Mouse (Mus musculus) CH12.LX (cell line): Measurements from ENCODE around the gene Pwp1. TPM values are rescaled to one million over a fixed set of nuclear protein-coding genes. Genes with fewer than 3 reads are reported as not detected.
A peak's percentile ranks its signal among the peaks of the same experiment; 100 is the strongest.

ENCODE experiments used
- DNase-seq: peaks from one replicate; pipeline ENCODE4 v3.0.0-alpha.2; 2013; ENCODE audit errors: extremely low read depth
- H3K27ac ChIP-seq: 2 replicates; pipeline ENCODE4 v1.5.1; 2012; ENCODE audit warnings: low read depth, mild to moderate bottlenecking, control low read depth, moderate library complexity; ENCODE audit not compliant: insufficient read depth
- H3K27me3 ChIP-seq: replicated peaks from 2 replicates; pipeline ENCODE3; 2012; ENCODE audit warnings: inconsistent platforms
- H3K36me3 ChIP-seq, 2 experiments: replicated peaks in 1 of 2; 2 replicates each; pipeline versions ENCODE3 to v1.6.1; 2012; ENCODE audit warnings: inconsistent platforms in 1 of 2, low read length in 1 of 2, mild to moderate bottlenecking in 1 of 2, mixed read lengths in 1 of 2, moderate library complexity in 1 of 2; ENCODE audit not compliant: control insufficient read depth in 1 of 2, insufficient read depth in 1 of 2
- H3K4me1 ChIP-seq, 2 experiments: 2 replicates each; pipeline ENCODE4 v1.6.1; 2012; ENCODE audit warnings: inconsistent platforms in 1 of 2, moderate library complexity in 1 of 2; ENCODE audit not compliant: insufficient read depth in 2 of 2, control insufficient read depth in 1 of 2
- H3K4me2 ChIP-seq: 2 replicates; pipeline ENCODE4 v1.6.1; 2012; ENCODE audit warnings: low read depth, mild to moderate bottlenecking, control low read depth; ENCODE audit not compliant: poor library complexity, insufficient read depth, severe bottlenecking
- H3K4me3 ChIP-seq, 3 experiments: fragments of 150-350 bp in 1 of 3; sonication (generic) in 1 of 3; replicated peaks in 1 of 3; 2 replicates each; pipeline versions ENCODE3 to v1.5.1; 2011 to 2012; ENCODE audit warnings: low read depth in 2 of 3, low read length in 2 of 3, mild to moderate bottlenecking in 2 of 3, moderate library complexity in 2 of 3, control low read depth in 1 of 3, improper control_type of control experiment in 1 of 3, inconsistent platforms in 1 of 3, mixed read lengths in 1 of 3; ENCODE audit not compliant: poor library complexity in 1 of 3
- H3K79me2 ChIP-seq: replicated peaks from 2 replicates; pipeline ENCODE4 v1.6.1; 2012; ENCODE audit warnings: mild to moderate bottlenecking, moderate library complexity; ENCODE audit not compliant: control insufficient read depth, poor library complexity, insufficient read depth, severe bottlenecking; ENCODE audit errors: extremely low read depth
- H3K9ac ChIP-seq: 2 replicates; pipeline ENCODE4 v1.6.1; 2012; ENCODE audit warnings: low read depth, mild to moderate bottlenecking, control low read depth, moderate library complexity; ENCODE audit not compliant: insufficient read depth
- H3K9me3 ChIP-seq: replicated peaks from 2 replicates; pipeline ENCODE3; 2012; ENCODE audit warnings: low read length, inconsistent platforms, mixed read lengths
- BHLHE40 ChIP-seq: IDR thresholded peaks from 2 replicates; pipeline ENCODE4 v1.6.1; 2011; ENCODE audit warnings: mild to moderate bottlenecking, low read depth, low read length, improper control_type of control experiment
- CHD2 ChIP-seq: IDR thresholded peaks from 2 replicates; pipeline ENCODE4 v1.6.1; 2011; ENCODE audit warnings: low read length, improper control_type of control experiment
- CTCF ChIP-seq, 2 experiments: IDR thresholded peaks in 1 of 2; conservative IDR thresholded peaks in 1 of 2; 2 replicates each; pipeline ENCODE4 v1.5.1; 2011 to 2012; ENCODE audit warnings: low read depth in 2 of 2, low read length in 2 of 2, improper control_type of control experiment in 1 of 2, inconsistent platforms in 1 of 2, mild to moderate bottlenecking in 1 of 2, moderate library complexity in 1 of 2
- HCFC1 ChIP-seq: IDR thresholded peaks from 2 replicates; pipeline ENCODE4 v1.6.1; 2012; ENCODE audit warnings: low read depth, mild to moderate bottlenecking, inconsistent platforms, low read length, improper control_type of control experiment
- IRF4 ChIP-seq: IDR thresholded peaks from 2 replicates; pipeline ENCODE4 v1.6.1; 2014; ENCODE audit warnings: low read depth, mild to moderate bottlenecking, inconsistent platforms, low read length, improper control_type of control experiment
- JUN ChIP-seq: IDR thresholded peaks from 2 replicates; pipeline ENCODE4 v1.6.1; 2011; ENCODE audit warnings: low read depth, mild to moderate bottlenecking, low read length, improper control_type of control experiment, moderate library complexity; ENCODE audit not compliant: insufficient read depth
- JUND ChIP-seq: conservative IDR thresholded peaks from 2 replicates; pipeline ENCODE4 v1.6.1; 2011; ENCODE audit warnings: low read depth, low read length, improper control_type of control experiment
- MAX ChIP-seq: IDR thresholded peaks from 2 replicates; pipeline ENCODE4 v1.6.1; 2011; ENCODE audit warnings: low read length, improper control_type of control experiment
- MEF2A ChIP-seq: IDR thresholded peaks from 2 replicates; pipeline ENCODE4 v1.6.1; 2014; ENCODE audit warnings: low read depth, mild to moderate bottlenecking, inconsistent platforms, low read length, improper control_type of control experiment, borderline replicate concordance
- MXI1 ChIP-seq: IDR thresholded peaks from 2 replicates; pipeline ENCODE4 v1.6.1; 2011; ENCODE audit warnings: mild to moderate bottlenecking, low read depth, low read length, improper control_type of control experiment
- MYC ChIP-seq: IDR thresholded peaks from 2 replicates; pipeline ENCODE4 v1.6.1; 2011; ENCODE audit warnings: low read depth, mild to moderate bottlenecking, improper control_type of control experiment, low read length
- POLR2A ChIP-seq: IDR thresholded peaks from 2 replicates; pipeline ENCODE4 v1.6.1; 2011; ENCODE audit warnings: low read depth, mild to moderate bottlenecking, improper control_type of control experiment, low read length
- RAD21 ChIP-seq: IDR thresholded peaks from 2 replicates; pipeline ENCODE4 v1.6.1; 2011; ENCODE audit warnings: low read depth, mild to moderate bottlenecking, low read length, improper control_type of control experiment, moderate library complexity
- SMC3 ChIP-seq: IDR thresholded peaks from 2 replicates; pipeline ENCODE4 v1.6.1; 2011; ENCODE audit warnings: low read depth, low read length, improper control_type of control experiment
- ZMIZ1 ChIP-seq: IDR thresholded peaks from 2 replicates; pipeline ENCODE4 v1.6.1; 2012; ENCODE audit warnings: low read depth, mild to moderate bottlenecking, inconsistent platforms, low read length, improper control_type of control experiment
- dilution Hi-C: fragments of 300-500 bp; cut with MboI; formaldehyde crosslinking; loops from 2 replicates; pipeline ENCODE4 v1.14.3; 2020; ENCODE audit warnings: low sequenced_read_pairs; ENCODE audit not compliant: extremely low pct_unique_long_range_greater_than_20kb, extremely low pct_ligation_motif_present
- in situ Hi-C: fragments of 300-500 bp; cut with MboI; formaldehyde crosslinking; loops from 3 replicates; pipeline ENCODE4 v1.14.3; 2019; ENCODE audit warnings: low sequenced_read_pairs, low pct_ligation_motif_present, low pct_unique_long_range_greater_than_20kb, mixed read lengths
- polyA plus RNA-seq: library from polyadenylated mRNA; unstranded; fragments of >175 nt; gene quantifications from 2 replicates; pipeline ENCODE4 v1.2.1, GENCODE M21; 2012; ENCODE audit warnings: low read depth; ENCODE audit not compliant: insufficient read length
- total RNA-seq, 2 experiments: library from RNA; depleted of rRNA; stranded (reverse); fragments of 300-350 nt in 1 of 2; fragments of >200 nt in 1 of 2; gene quantifications; 2 replicates each; pipeline ENCODE4 v1.2.3; 2012 to 2014

Gene Pwp1
- total and polyA plus RNA-seq, 3 experiments = 65.0 to 118 (median 90.4) TPM

DNA sequence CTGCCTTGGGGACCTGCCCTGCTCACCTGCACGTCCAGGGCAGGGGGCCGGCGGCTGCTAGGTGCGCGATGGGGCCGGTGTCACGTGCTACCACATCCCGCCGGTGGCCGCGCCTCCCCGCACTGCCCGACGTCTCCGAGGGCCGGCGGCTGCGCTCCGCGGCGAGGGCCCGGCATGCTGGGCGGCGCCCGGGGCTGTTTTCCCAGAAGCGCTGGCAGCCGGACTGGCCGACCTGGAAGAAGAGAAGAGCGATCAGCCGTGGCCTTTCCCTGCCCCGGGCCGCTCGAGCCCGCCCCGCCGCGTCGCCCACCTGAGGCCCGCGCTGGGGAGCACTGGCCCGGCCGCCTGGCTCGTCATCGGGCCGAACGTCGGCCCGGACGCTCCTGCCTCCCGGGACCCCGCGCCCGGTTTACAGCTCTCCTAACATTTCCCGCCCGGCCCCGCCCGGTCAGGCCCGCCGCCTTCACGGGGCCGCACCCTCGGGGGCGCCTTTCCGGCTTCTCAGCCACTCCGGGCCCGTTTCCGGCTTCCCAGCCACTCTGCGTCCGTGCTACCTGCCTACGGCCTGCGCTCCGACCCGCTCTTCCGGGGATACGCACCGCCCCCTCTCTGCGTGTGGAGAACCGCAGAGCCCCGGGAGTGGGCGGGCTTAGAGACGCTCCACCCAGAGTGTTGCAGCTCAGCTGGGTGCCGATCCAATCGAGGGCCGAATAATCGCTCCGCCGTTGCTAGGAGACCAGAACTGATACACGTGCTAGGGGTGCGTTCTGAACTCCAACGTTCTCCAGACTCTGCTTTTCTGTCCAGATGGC, 87.4 kb downstream of the Pwp1 start, which contains the start of gene Prdm4 (continued):
- peak; percentile 86 for TF ChIP-seq HCFC1
- peak; percentile 74; the same call in 1 of the 2 replicates for TF ChIP-seq MEF2A
- TF ChIP-seq BHLHE40 = peak; percentile 94
- TF ChIP-seq ZMIZ1 = no peak; the same call in 1 of the 2 replicates
- TF ChIP-seq JUN = no peak
- TF ChIP-seq POLR2A = peak; percentile 70
- no peak for TF ChIP-seq SMC3
- TF ChIP-seq JUND = no peak
- peak; percentile 95 for TF ChIP-seq MAX

DNA sequence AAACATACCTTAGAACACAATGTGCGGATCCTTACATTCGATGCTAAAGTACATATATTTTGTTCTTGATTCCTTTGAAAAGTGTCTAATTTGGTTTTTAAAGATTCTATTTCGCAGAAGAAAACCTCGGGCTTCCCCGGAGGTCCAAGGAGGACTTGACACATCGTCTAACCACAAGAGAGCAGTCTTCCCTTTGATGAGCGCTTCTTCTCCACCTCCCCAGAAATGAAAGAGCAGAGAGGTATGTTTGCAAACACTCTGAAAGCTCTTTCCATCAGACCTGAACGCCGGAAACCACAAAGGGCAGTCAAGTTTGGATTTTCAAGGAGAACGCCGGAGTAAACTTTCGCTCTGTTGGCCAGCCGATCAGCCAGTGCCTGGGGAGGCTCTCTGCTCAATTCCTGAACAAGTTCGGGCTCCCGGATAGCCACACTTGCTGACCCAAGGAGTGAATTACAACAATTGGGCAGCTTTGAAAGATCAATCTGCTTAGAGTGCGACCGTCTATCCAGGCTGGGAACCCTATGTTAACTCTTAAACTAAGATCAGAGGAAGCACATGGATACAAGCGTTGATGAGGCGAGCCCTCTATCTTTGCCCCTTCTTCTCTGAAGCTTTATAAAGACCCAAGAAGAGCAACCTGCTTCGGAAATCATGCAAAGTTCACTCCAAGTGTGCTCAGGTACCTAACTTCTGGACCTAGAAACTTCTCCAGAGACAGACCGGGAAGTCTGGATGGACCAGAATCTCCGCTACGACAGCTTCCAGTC, 98.6 kb downstream of the Pwp1 start, which contains the start of gene Ascl4:
Gene Ascl4 (plus strand): TSS at position 6 of the 770 bp plus-strand sequence.
- peak within 1 kb of the TSS; percentile 19; the same call in 1 of the 2 replicates for H3K9ac ChIP-seq
- H3K9me3 ChIP-seq = no peaks in the 10 kb centered on the region
- H3K4me2 ChIP-seq = peak within 1 kb of the TSS; percentile 99
- no peaks in the 10 kb centered on the region for H3K36me3 ChIP-seq
- dilution Hi-C loops = no loop called here
- 0 out of 2 replicates have a peak, but pooled peaks have one; percentile 49 for TF ChIP-seq MXI1
- TF ChIP-seq CTCF (conservative IDR thresholded peaks at IDR 0.05 in 1 of 2, IDR thresholded peaks at IDR 0.05 in 1 of 2; ENCODE audit: low read depth in 2 of 2, low read length in 2 of 2) = peak in 1 of 2 experiments; percentile 45; a peak in 2 of 4 replicates
- no peak for TF ChIP-seq HCFC1
- TF ChIP-seq ZMIZ1 = no peak
- TF ChIP-seq IRF4 = no peak
- TF ChIP-seq RAD21 = peak; percentile 28
- no peak for TF ChIP-seq CHD2
- peak; percentile 4; the same call in 1 of the 2 replicates for TF ChIP-seq MAX
- TF ChIP-seq MYC = no peak
- no peak within 1 kb of the TSS; the same call in 1 of the 2 replicates for H3K27ac ChIP-seq
- in situ Hi-C loops = no loop called here
- DNase-seq = no peak
- peaks cover 8 to 30% of the 10 kb centered on the region in 2 experiments for H3K4me1 ChIP-seq
- no peaks in the 10 kb centered on the region for H3K79me2 ChIP-seq
- peaks cover 23% of the 10 kb centered on the region for H3K27me3 ChIP-seq
- H3K4me3 ChIP-seq = peak within 1 kb of the TSS; percentile 34 to 56 (median 36)
